Mouse (Mus musculus) Muller cell, postnatal 12 days (primary cell): ENCODE results near the gene Bhmt.
A peak's percentile ranks its signal among the peaks of the same experiment; 100 is the strongest.
"Not testable (repeated sequence)": the region's sequence is repeated elsewhere in the genome, so short reads cannot be mapped to it uniquely, and the experiment has no call there.

Experiments used
- DNase-seq: peaks from one replicate; pipeline ENCODE4 v3.0.0-alpha.2; 2015; ENCODE audit errors: inconsistent ontology term

The Bhmt gene

GRCm38 (mm10) chr13:93608476-93608875 is 29.3 kb downstream of the Bhmt start:
- DNase-seq, result no peak

- DNase-seq, result no peak
These were observed 30.1 kb downstream of the Bhmt start for GRCm38 (mm10) chr13:93607701-93608100.

- peak; percentile 61 for DNase-seq
These were observed 30.7 kb downstream of the Bhmt start for GRCm38 (mm10) chr13:93606868-93607578.

GRCm38 (mm10) chr13:93604698-93605097 is 33.1 kb downstream of the Bhmt start:
- no peak for DNase-seq

- DNase-seq, result no peak
These were observed 36.2 kb downstream of the Bhmt start for GRCm38 (mm10) chr13:93601527-93601926.

GRCm38 (mm10) chr13:93593040-93593699 is 44.6 kb downstream of the Bhmt start:
- DNase-seq, result no peak

- DNase-seq, result not testable (repeated sequence)
These were observed 55.2 kb downstream of the Bhmt start for GRCm38 (mm10) chr13:93582526-93582925.

- no peak for DNase-seq
These were observed 57.3 kb downstream of the Bhmt start for GRCm38 (mm10) chr13:93580431-93580830.

GRCm38 (mm10) chr13:93569676-93570075 is 68.1 kb downstream of the Bhmt start:
- DNase-seq, result no peak
